Mouse (Mus musculus): ENCODE results near the gene Cntnap1.
A peak's percentile ranks its signal among the peaks of the same experiment; 100 is the strongest.

DNA sequence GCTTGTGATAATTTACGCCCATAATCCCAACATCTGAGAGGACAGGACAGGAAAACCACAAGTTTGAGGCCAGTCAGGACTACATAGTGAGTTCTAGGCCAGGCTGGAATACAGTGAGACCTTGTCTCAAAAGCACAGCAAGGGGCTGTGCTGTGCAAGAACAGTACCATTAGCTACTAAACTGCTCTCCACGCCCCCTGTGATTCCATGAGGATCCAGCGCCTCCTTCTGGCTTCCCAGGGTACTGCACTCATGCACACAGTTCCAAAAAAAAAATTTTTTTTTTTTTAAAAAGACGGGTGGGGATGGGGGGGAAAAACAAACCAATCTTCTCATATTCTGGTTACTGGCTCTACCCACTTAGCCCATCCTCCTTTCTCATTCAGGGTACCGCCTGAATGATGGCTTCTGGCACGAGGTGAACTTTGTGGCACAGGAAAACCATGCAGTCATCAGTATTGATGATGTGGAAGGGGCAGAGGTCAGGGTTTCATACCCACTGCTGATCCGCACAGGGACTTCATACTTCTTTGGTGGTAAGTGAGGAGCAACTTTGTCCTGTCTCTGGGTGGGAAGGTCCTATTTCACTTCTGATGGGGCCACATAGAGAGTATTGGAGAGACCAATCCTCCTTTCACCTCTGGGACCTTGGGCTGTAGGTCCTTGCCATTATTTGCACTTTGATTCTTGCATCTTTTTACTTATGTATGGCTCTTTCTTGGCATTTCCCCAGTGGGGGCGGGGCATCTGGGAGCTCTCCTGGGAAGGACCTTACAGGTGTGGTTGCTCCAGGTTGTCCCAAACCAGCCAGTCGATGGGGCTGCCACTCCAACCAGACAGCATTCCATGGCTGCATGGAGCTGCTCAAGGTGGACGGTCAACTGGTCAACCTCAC is 10.8 kb downstream of the Cntnap1 start:
- peak; percentile 91 for TF ChIP-seq CTCF (IDR thresholded peaks at IDR 0.05; ENCODE audit: low read depth)
- TF ChIP-seq EP300 (IDR thresholded peaks at IDR 0.05; ENCODE audit: low read depth), result no peak

Measured in liver, postnatal 0 days (tissue).